Mouse (Mus musculus) heart, adult 2 months (tissue): ENCODE measurements at regions not wholly inside any gene's neighbourhood (a gene's known extent, or its start where the extent isn't known, plus 50 kb on each side); places are given as distances from the start of the nearest gene placed in this dataset.
"Not testable (repeated sequence)": the region's sequence is repeated elsewhere in the genome, so short reads cannot be mapped to it uniquely, and the experiment has no call there.

Source experiments
- CTCF ChIP-seq: fragments of 200-600 bp; IDR thresholded peaks from 2 replicates; pipeline ENCODE4 v1.8.1; 2022; ENCODE audit warnings: antibody characterized with exemption, mild to moderate bottlenecking, moderate library complexity
- EP300 ChIP-seq: fragments of 200-500 bp; IDR thresholded peaks from 2 replicates; pipeline ENCODE4 v1.6.1; 2011; ENCODE audit warnings: low read depth, low read length, control low read depth; ENCODE audit not compliant: insufficient read depth
- POLR2A ChIP-seq: fragments of 200-500 bp; IDR thresholded peaks from 2 replicates; pipeline ENCODE4 v1.6.1; 2011; ENCODE audit warnings: mild to moderate bottlenecking, low read depth, low read length, control low read depth; ENCODE audit not compliant: insufficient read depth

DNA sequence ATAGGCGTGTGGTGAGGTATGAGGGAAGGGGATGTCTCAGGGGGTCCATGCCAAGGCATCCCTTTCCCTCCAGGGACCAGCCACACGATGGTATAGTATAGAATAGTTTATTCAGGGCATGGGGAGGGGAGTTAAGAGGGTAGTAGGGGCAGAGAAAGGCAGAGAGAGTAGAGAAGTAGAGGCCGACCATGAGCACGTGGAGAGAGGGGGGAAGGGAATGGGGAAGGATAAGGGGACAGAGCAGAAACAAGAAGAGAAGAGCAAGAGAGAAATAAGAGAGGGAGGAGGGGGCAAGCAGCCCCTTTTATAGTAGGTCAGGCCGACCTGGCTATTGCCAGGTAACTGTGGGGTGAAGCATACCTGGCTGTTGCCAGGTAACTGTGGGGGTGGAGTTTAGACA lies 64.0 kb downstream of the Ccdc54 start:
- TF ChIP-seq POLR2A, EP300, CTCF: not testable (repeated sequence)
